Mouse (Mus musculus): ENCODE measurements around the gene Spock3. TPM values are rescaled to one million over a fixed set of nuclear protein-coding genes. Genes with fewer than 3 reads are reported as not detected.
"Not testable (repeated sequence)": the region's sequence is repeated elsewhere in the genome, so short reads cannot be mapped to it uniquely, and the experiment has no call there.

The Spock3 gene
- polyA plus RNA-seq, 1 experiment: 0.50 TPM

- TF ChIP-seq CTCF (IDR thresholded peaks at IDR 0.05; ENCODE audit: borderline replicate concordance, control insufficient read depth, extremely low read depth, insufficient read depth, low read length, poor library complexity): no peak
- no peak for TF ChIP-seq POLR2A (IDR thresholded peaks at IDR 0.05; ENCODE audit: control insufficient read depth, extremely low read depth, insufficient read depth, low read length, poor library complexity)
- Histone ChIP-seq H3K27ac (ENCODE audit: control insufficient read depth, insufficient read depth, low read length) (no peak overlapping the region), H3K27me3 (ENCODE audit: control insufficient read depth, insufficient read depth, low read length) (no peaks in the 10 kb centered on the region), H3K4me1 (replicated peaks; ENCODE audit: control insufficient read depth, insufficient read depth, low read length) (no peaks in the 10 kb centered on the region), H3K36me3 (ENCODE audit: control insufficient read depth, insufficient read depth, low read length) (no peaks in the 10 kb centered on the region), H3K4me3 (ENCODE audit: control insufficient read depth, insufficient read depth, low read length) (no peak overlapping the region)
- no peak for DNase-seq
- 92% methylated on average over 2 of the region's 2 CpGs for WGBS
Measured at GRCm38 (mm10) chr8:63098200-63098599, 147.4 kb downstream of the Spock3 start.

GRCm38 (mm10) chr8:63109761-63110160 is 159.0 kb downstream of the Spock3 start:
- Histone ChIP-seq H3K4me3 (ENCODE audit: control insufficient read depth, insufficient read depth, low read length) (no peak overlapping the region), H3K27me3 (ENCODE audit: control insufficient read depth, insufficient read depth, low read length) (no peaks in the 10 kb centered on the region), H3K27ac (ENCODE audit: control insufficient read depth, insufficient read depth, low read length) (no peak overlapping the region), H3K36me3 (ENCODE audit: control insufficient read depth, insufficient read depth, low read length) (no peaks in the 10 kb centered on the region), H3K4me1 (replicated peaks; ENCODE audit: control insufficient read depth, insufficient read depth, low read length) (no peaks in the 10 kb centered on the region)
- DNase-seq: no peak
- WGBS: 63% methylated on average over 1 of the region's 1 CpGs
- TF ChIP-seq CTCF (IDR thresholded peaks at IDR 0.05; ENCODE audit: borderline replicate concordance, control insufficient read depth, extremely low read depth, insufficient read depth, low read length, poor library complexity) (no peak), POLR2A (IDR thresholded peaks at IDR 0.05; ENCODE audit: control insufficient read depth, extremely low read depth, insufficient read depth, low read length, poor library complexity) (no peak)

GRCm38 (mm10) chr8:63112919-63113318 is 162.1 kb downstream of the Spock3 start:
- TF ChIP-seq POLR2A (IDR thresholded peaks at IDR 0.05; ENCODE audit: control insufficient read depth, extremely low read depth, insufficient read depth, low read length, poor library complexity): no peak
- TF ChIP-seq CTCF (IDR thresholded peaks at IDR 0.05; ENCODE audit: borderline replicate concordance, control insufficient read depth, extremely low read depth, insufficient read depth, low read length, poor library complexity): no peak
- H3K36me3 ChIP-seq (ENCODE audit: control insufficient read depth, insufficient read depth, low read length): no peaks in the 10 kb centered on the region
- DNase-seq: no peak
- no peaks in the 10 kb centered on the region for H3K4me1 ChIP-seq (replicated peaks; ENCODE audit: control insufficient read depth, insufficient read depth, low read length)
- no peaks in the 10 kb centered on the region for H3K27me3 ChIP-seq (ENCODE audit: control insufficient read depth, insufficient read depth, low read length)
- no peak overlapping the region for H3K27ac ChIP-seq (ENCODE audit: control insufficient read depth, insufficient read depth, low read length)
- 85% methylated on average over 1 of the region's 1 CpGs for WGBS
- no peak overlapping the region for H3K4me3 ChIP-seq (ENCODE audit: control insufficient read depth, insufficient read depth, low read length)

- Histone ChIP-seq H3K27me3 (ENCODE audit: control insufficient read depth, insufficient read depth, low read length) (no peaks in the 10 kb centered on the region), H3K27ac (ENCODE audit: control insufficient read depth, insufficient read depth, low read length) (no peak overlapping the region), H3K4me1 (replicated peaks; ENCODE audit: control insufficient read depth, insufficient read depth, low read length) (no peaks in the 10 kb centered on the region), H3K36me3 (ENCODE audit: control insufficient read depth, insufficient read depth, low read length) (no peaks in the 10 kb centered on the region), H3K4me3 (ENCODE audit: control insufficient read depth, insufficient read depth, low read length) (no peak overlapping the region)
- TF ChIP-seq POLR2A (IDR thresholded peaks at IDR 0.05; ENCODE audit: control insufficient read depth, extremely low read depth, insufficient read depth, low read length, poor library complexity) (no peak), CTCF (IDR thresholded peaks at IDR 0.05; ENCODE audit: borderline replicate concordance, control insufficient read depth, extremely low read depth, insufficient read depth, low read length, poor library complexity) (no peak)
- DNase-seq: no peak
- WGBS: 90% methylated on average over 2 of the region's 2 CpGs
Measured at GRCm38 (mm10) chr8:63120508-63120907, 169.7 kb downstream of the Spock3 start.

- no peaks in the 10 kb centered on the region for H3K36me3 ChIP-seq (ENCODE audit: control insufficient read depth, insufficient read depth, low read length)
- H3K4me3 ChIP-seq (ENCODE audit: control insufficient read depth, insufficient read depth, low read length): no peak overlapping the region
- DNase-seq: no peak
- no peak overlapping the region for H3K27ac ChIP-seq (ENCODE audit: control insufficient read depth, insufficient read depth, low read length)
- TF ChIP-seq POLR2A (IDR thresholded peaks at IDR 0.05; ENCODE audit: control insufficient read depth, extremely low read depth, insufficient read depth, low read length, poor library complexity) (no peak), CTCF (IDR thresholded peaks at IDR 0.05; ENCODE audit: borderline replicate concordance, control insufficient read depth, extremely low read depth, insufficient read depth, low read length, poor library complexity) (no peak)
- H3K4me1 ChIP-seq (replicated peaks; ENCODE audit: control insufficient read depth, insufficient read depth, low read length): no peaks in the 10 kb centered on the region
- 92% methylated on average over 3 of the region's 3 CpGs for WGBS
- H3K27me3 ChIP-seq (ENCODE audit: control insufficient read depth, insufficient read depth, low read length): no peaks in the 10 kb centered on the region
Measured at GRCm38 (mm10) chr8:63135406-63135805, 184.6 kb downstream of the Spock3 start.

GRCm38 (mm10) chr8:63163861-63164260 is 213.1 kb downstream of the Spock3 start:
- not testable (repeated sequence) for H3K4me3 ChIP-seq (ENCODE audit: control insufficient read depth, insufficient read depth, low read length); DNase-seq; H3K4me1 ChIP-seq (replicated peaks; ENCODE audit: control insufficient read depth, insufficient read depth, low read length); H3K27me3 ChIP-seq (ENCODE audit: control insufficient read depth, insufficient read depth, low read length); H3K27ac ChIP-seq (ENCODE audit: control insufficient read depth, insufficient read depth, low read length); H3K36me3 ChIP-seq (ENCODE audit: control insufficient read depth, insufficient read depth, low read length)
- WGBS: 81% methylated on average over 2 of the region's 2 CpGs

- no peak for DNase-seq
- Histone ChIP-seq H3K27me3 (ENCODE audit: control insufficient read depth, insufficient read depth, low read length) (no peaks in the 10 kb centered on the region), H3K36me3 (ENCODE audit: control insufficient read depth, insufficient read depth, low read length) (no peaks in the 10 kb centered on the region), H3K27ac (ENCODE audit: control insufficient read depth, insufficient read depth, low read length) (no peak overlapping the region), H3K4me3 (ENCODE audit: control insufficient read depth, insufficient read depth, low read length) (no peak overlapping the region), H3K4me1 (replicated peaks; ENCODE audit: control insufficient read depth, insufficient read depth, low read length) (no peaks in the 10 kb centered on the region)
- TF ChIP-seq POLR2A (IDR thresholded peaks at IDR 0.05; ENCODE audit: control insufficient read depth, extremely low read depth, insufficient read depth, low read length, poor library complexity) (no peak), CTCF (IDR thresholded peaks at IDR 0.05; ENCODE audit: borderline replicate concordance, control insufficient read depth, extremely low read depth, insufficient read depth, low read length, poor library complexity) (no peak)
Measured at GRCm38 (mm10) chr8:63165326-63165725, 214.5 kb downstream of the Spock3 start.
